Mouse (Mus musculus): ENCODE measurements around the gene Bcl7a.

- no peak for TF ChIP-seq POLR2A (IDR thresholded peaks at IDR 0.05; ENCODE audit: low read depth, low read length)
- no peak for TF ChIP-seq CTCF (conservative IDR thresholded peaks at IDR 0.05; ENCODE audit: insufficient read depth, insufficient read length, low read depth, low read length)
Observed at GRCm38 (mm10) chr5:123397786-123398185, 54.2 kb downstream of the Bcl7a start.

All from kidney, adult 2 months (tissue).